Comparison of ENCODE assay signal across 9 mouse cellular contexts in the genomic region with DNA sequence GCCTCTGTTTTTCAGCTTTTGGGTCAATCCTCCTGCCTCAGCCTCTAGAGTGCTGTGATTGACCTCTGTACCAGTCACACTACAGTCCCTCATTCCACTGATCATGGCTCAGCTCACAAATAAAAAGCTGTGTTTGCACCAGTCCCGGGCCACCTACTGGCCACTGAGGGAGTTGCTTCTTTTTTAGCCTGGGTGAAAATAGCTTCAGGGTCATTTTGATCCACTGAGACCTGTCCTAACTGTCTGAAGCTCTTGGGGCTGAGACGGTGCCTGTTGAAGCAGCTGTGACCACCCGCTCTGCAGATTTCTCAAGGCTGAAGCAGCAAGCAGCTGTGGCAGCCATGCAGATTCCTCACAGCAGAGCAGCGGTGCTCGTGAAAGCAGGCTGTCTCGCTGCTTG. TPM values are rescaled to one million over a fixed set of nuclear protein-coding genes. Genes with fewer than 3 reads are reported as not detected.
DNase-seq lines count a peak whose midpoint lies in the region; ATAC-seq and TF ChIP-seq lines count a peak whose summit lies in the region.
"Had no signal": no experiment of that assay in that cellular context is flagged by ENCODE, and none has a peak within 500 bp of the region (broad histone marks: within the 10 kb centered on the region; RNA-seq: fewer than 3 reads in every experiment).

No protein-coding gene starts in this region.

- no peak for TF ChIP-seq POLR2A in embryonic fibroblast, embryonic 13.5 days (IDR thresholded peaks at IDR 0.05; ENCODE audit: low read depth, low read length)

- H3K9me3 ChIP-seq in hindbrain, embryonic 14.5 days (ENCODE audit: control insufficient read depth, low read length): no peaks in the 10 kb centered on the region
- H3K9me3 ChIP-seq: limb, embryonic 15.5 days had no signal

- 47% methylated on average over 6 of the region's 6 CpGs for WGBS in hindbrain, embryonic 14.5 days

- peak; percentile 15 for DNase-seq in gastrocnemius, adult 18-20 months (ENCODE audit: low spot score)
- no peak for DNase-seq in gastrocnemius, adult 8-10 months (ENCODE audit: low spot score in 2 of 2)
- DNase-seq in 3T3-L1 (ENCODE audit: low read depth, low spot score): peak; percentile 78
- DNase-seq in adrenal gland, postnatal 36 days: peak; percentile 50 to 65
- peak; percentile 65 for DNase-seq in hindbrain, embryonic 14.5 days (ENCODE audit: low spot score)
- peak; percentile 58 for DNase-seq in lung, postnatal 10 days
- DNase-seq in yolk sac, embryonic 10.5 days (ENCODE audit: low spot score): peak; percentile 55

- H3K4me2 ChIP-seq in hindbrain, embryonic 14.5 days (replicated peaks): no peak overlapping the region
- H3K4me2 ChIP-seq: limb, embryonic 15.5 days had no signal

- 0 out of 2 replicates have a peak, but pooled peaks have one; percentile 4 for TF ChIP-seq CTCF in embryonic fibroblast, embryonic 13.5 days (IDR thresholded peaks at IDR 0.05; ENCODE audit: borderline replicate concordance, insufficient read depth, low read length)

- ATAC-seq in hindbrain, embryonic 14.5 days (ENCODE audit: low FRiP score): no peak

- no peaks in the 10 kb centered on the region for H3K4me1 ChIP-seq in embryonic fibroblast, embryonic 13.5 days (ENCODE audit: control insufficient read depth, insufficient read depth, low read length)
- H3K4me1 ChIP-seq in hindbrain, embryonic 14.5 days (replicated peaks; ENCODE audit: control insufficient read depth, insufficient read depth, low read length): no peaks in the 10 kb centered on the region

- no peak overlapping the region for H3K27ac ChIP-seq in embryonic fibroblast, embryonic 13.5 days (ENCODE audit: insufficient read depth, low read length)
- H3K27ac ChIP-seq in hindbrain, embryonic 14.5 days: no peak overlapping the region
- H3K27ac ChIP-seq: limb, embryonic 15.5 days had no signal

- no peak overlapping the region for H3K4me3 ChIP-seq in embryonic fibroblast, embryonic 13.5 days (ENCODE audit: insufficient read depth, low read length)
- H3K4me3 ChIP-seq in hindbrain, embryonic 14.5 days (replicated peaks; ENCODE audit: low read length): no peak overlapping the region
- H3K4me3 ChIP-seq: limb, embryonic 15.5 days had no signal

- no peak overlapping the region for H3K9ac ChIP-seq in hindbrain, embryonic 14.5 days
- H3K9ac ChIP-seq: limb, embryonic 15.5 days had no signal

- no peaks in the 10 kb centered on the region for H3K27me3 ChIP-seq in hindbrain, embryonic 14.5 days (ENCODE audit: control insufficient read depth, insufficient read depth, low read length)
- H3K27me3 ChIP-seq: limb, embryonic 15.5 days had no signal

- no peaks in the 10 kb centered on the region for H3K36me3 ChIP-seq in hindbrain, embryonic 14.5 days (replicated peaks; ENCODE audit: control insufficient read depth, insufficient read depth)

RNA-seq across cellular contexts. Expression of a gene that starts 14.0 kb away (rescaled TPM):
- 1 to 10 TPM; 3.8 to 4.6 TPM for total RNA-seq in gastrocnemius, adult 18-20 months (2021)
- 1 to 10 TPM; 3.0 to 5.4 (median 4.1) TPM for total RNA-seq in gastrocnemius, adult 8-10 months (2022)
- 10 to 100 TPM; 15.3 to 17.7 TPM for total RNA-seq in adrenal gland, postnatal 36 days (2021)
- polyA plus RNA-seq in embryonic fibroblast, embryonic 13.5 days (2011; ENCODE audit: insufficient read length, low read depth, missing spikeins): 37.7 and 41.7 TPM in 2 replicates
- 33.7 and 33.8 TPM in 2 replicates for polyA plus RNA-seq in hindbrain, embryonic 14.5 days (2014; fragmentation: Nextera tagmentation; extraction: Ambion mirVana)

RNA-seq across cellular contexts. Expression of a gene that starts 46.7 kb away (rescaled TPM):
- total RNA-seq in gastrocnemius, adult 18-20 months (2021): under 1 TPM in 1 of 2 experiments, not detected in 1; 0.19 TPM
- under 1 TPM in 1 of 4 experiments, not detected in 3; 0.24 TPM for total RNA-seq in gastrocnemius, adult 8-10 months (2022)
- 1 to 10 TPM; 1.6 to 3.4 TPM for total RNA-seq in adrenal gland, postnatal 36 days (2021)
- polyA plus RNA-seq in embryonic fibroblast, embryonic 13.5 days (2011; ENCODE audit: insufficient read length, low read depth, missing spikeins): not detected in 2 replicates
- 0.52 and 1.0 TPM in 2 replicates for polyA plus RNA-seq in hindbrain, embryonic 14.5 days (2014; fragmentation: Nextera tagmentation; extraction: Ambion mirVana)

RNA-seq across cellular contexts. Expression of a gene that starts 52.1 kb away (rescaled TPM):
- total RNA-seq in gastrocnemius, adult 18-20 months (2021): not detected
- not detected for total RNA-seq in gastrocnemius, adult 8-10 months (2022)
- not detected for total RNA-seq in adrenal gland, postnatal 36 days (2021)
- not detected in 2 replicates for polyA plus RNA-seq in embryonic fibroblast, embryonic 13.5 days (2011; ENCODE audit: insufficient read length, low read depth, missing spikeins)
- 4.7 and 6.6 TPM in 2 replicates for polyA plus RNA-seq in hindbrain, embryonic 14.5 days (2014; fragmentation: Nextera tagmentation; extraction: Ambion mirVana)
- polyA plus RNA-seq: limb, embryonic 15.5 days had no signal

Comparison
In these comparisons a context has a peak if more than half of its experiments do, and no peak if none do; other contexts are left out.
1. DNase-seq: peak in gastrocnemius, adult 18-20 months (single experiment), 3T3-L1 (single experiment), adrenal gland, postnatal 36 days (2 of 2), hindbrain, embryonic 14.5 days (single experiment), lung, postnatal 10 days (single experiment) and yolk sac, embryonic 10.5 days (single experiment); none in gastrocnemius, adult 8-10 months (0 of 2).